Mouse (Mus musculus) left cerebral cortex, adult 18-20 months (tissue): ENCODE data around the gene Ap4e1. TPM values are rescaled to one million over a fixed set of nuclear protein-coding genes. Genes with fewer than 3 reads are reported as not detected.
A peak's percentile ranks its signal among the peaks of the same experiment; 100 is the strongest.

Source experiments
- DNase-seq, 2 experiments: peaks; one replicate each; pipeline ENCODE4 v3.0.0; 2021 to 2022; ENCODE audit warnings: low spot score in 2 of 2, mixed read lengths in 1 of 2
- long read RNA-seq, 2 experiments: library from polyadenylated mRNA; stranded (forward); transcript quantifications; one replicate each; pipeline ENCODE4 v2.0.0; 2021
- total RNA-seq, 2 experiments: library from RNA; stranded (reverse); gene quantifications; 2 replicates each; pipeline ENCODE4 v1.2.3; 2021

Ap4e1 gene
- total RNA-seq: 10 to 100 TPM; 11.3 to 11.4 TPM
- long read RNA-seq, experiment 1, full-length matches to known transcripts: 1 of 5 reads
- long read RNA-seq, experiment 1, partial matches to known transcripts: 0 of 5 reads
- long read RNA-seq, experiment 1, other reads (novel, unspliced or antisense): 4 of 5 reads
- long read RNA-seq, experiment 2, partial matches to known transcripts: 0 of 3 reads
- long read RNA-seq, experiment 2, other reads (novel, unspliced or antisense): 3 of 3 reads

- DNase-seq: peak; percentile 94 to 99
Observed at GRCm38 (mm10) chr2:127008469-127008998, at the start of gene Ap4e1. Gene Ap4e1, plus strand, starts transcription at chr2:127008717.

- no peak for DNase-seq
Observed at GRCm38 (mm10) chr2:126961696-126962095, 46.8 kb upstream of the Ap4e1 start.

DNA sequence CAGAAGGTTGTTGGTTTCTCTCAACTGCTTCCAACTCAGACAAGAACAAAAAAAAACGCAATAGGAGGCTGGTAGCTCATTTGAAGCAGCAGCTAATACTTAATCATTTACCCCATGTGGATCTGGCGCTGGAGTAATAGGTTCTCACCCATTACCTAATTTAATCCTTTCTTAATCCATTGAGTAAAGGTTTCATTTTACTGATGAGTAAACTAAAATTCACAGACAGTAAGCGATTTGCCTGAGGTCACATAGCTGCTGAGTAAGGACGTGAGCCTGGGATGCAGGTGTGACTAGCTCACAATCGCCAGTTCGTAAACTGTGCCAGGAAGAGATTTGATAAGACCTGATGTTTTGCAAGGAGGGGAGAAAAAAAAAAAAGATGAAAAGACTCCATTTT, 31.1 kb upstream of the Ap4e1 start:
- no peak for DNase-seq

- no peak for DNase-seq
Observed at GRCm38 (mm10) chr2:126983221-126983620, 25.3 kb upstream of the Ap4e1 start.

DNA sequence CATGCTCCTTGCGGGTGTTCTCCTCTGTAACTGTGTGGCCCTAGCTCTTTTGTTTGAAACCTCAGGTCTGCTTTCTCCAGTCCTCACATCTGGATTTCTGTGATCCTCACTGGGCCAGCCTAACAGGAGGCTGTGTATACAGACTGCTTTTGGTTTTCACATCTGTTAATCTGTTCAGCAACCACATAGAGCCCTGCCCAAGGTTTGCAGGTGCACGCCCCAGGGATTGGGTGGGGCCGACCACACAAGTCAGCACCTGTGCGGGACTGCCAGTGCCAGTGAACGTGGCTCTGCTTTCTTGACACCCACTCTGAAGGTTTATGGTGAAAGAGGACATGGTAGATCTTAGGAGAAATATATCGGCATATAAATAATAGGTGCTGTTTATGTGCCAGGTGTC, 18.6 kb upstream of the Ap4e1 start:
- DNase-seq: no peak

DNA sequence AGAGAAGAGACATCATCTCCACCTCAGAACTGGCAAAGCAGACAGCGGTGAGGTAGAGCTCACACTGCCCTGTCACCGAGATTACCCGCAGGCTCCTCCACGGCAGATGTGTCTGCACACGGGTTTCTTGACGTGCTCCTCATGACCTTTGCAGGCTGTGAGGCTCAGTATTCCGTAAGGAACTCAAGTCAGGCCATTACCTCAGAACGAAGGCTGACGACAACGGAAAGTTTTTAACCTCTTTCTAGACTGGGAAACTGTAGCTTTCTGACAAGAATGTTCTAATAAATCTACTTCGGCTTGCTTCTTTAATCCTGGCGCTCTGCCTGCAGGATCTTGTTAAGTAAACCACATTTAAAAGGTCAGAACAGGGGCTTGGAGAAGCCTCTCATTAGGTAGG, 15.8 kb upstream of the Ap4e1 start:
- DNase-seq: no peak

DNA sequence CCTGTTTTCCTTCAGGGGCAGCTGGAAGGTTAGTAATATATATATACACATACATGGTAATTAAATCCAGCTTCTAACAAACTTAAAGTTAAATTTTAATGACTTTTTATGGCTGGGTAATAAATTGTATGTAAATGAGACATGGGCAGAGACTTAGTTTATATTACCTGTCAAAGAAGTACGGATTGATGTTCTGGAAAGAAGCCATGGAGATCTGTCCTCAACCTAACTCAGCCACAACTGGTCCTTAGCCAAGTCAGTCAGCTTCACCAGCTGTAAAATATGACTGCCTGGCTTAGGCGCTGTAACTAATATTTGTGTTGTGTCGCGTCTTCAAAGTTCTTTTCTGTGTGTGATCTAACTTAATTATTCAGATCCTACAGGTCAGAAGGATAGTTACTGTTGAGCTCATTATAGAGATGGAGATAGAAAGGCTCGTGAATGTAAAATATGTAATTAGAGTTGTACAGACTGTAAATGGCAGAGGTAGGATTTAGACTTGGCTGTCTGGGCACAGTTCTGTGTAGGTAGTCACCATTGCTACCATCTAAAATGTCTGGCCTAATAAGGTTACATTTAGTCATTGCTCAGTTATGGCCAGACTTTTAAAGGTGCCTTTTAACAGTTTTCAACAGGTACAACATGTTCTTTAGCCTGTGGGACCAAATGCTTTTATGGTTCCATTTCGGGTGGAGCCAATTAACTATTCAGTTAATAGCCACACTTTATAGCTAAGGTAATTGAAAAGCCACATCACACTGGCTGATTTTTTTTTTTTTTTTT, 13.9 kb upstream of the Ap4e1 start:
- DNase-seq: no peak

DNA sequence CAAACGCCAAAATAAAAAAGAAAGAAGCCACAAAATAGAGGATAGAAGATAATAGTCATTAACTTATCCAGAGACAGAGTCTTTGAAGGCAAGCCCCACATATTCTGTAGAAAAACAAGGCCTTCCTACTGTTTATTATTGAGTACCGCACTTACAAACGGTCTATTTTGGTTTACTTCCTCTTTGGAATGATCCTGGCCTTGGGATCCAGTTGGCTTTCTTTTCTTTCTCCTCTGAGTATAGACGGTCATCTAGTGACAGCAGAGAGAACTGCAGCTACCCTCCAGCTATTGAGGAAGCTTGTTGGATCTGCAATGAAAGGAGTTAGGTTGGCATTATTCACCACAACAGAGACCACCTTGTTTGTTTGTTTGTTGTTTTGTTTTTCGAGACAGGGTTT, 11.8 kb upstream of the Ap4e1 start:
- DNase-seq: peak; percentile 50 to 52

GRCm38 (mm10) chr2:126998219-126998618, 10.3 kb upstream of the Ap4e1 start:
- no peak for DNase-seq

GRCm38 (mm10) chr2:127000406-127001324, 7.9 kb upstream of the Ap4e1 start:
- no peak for DNase-seq

DNA sequence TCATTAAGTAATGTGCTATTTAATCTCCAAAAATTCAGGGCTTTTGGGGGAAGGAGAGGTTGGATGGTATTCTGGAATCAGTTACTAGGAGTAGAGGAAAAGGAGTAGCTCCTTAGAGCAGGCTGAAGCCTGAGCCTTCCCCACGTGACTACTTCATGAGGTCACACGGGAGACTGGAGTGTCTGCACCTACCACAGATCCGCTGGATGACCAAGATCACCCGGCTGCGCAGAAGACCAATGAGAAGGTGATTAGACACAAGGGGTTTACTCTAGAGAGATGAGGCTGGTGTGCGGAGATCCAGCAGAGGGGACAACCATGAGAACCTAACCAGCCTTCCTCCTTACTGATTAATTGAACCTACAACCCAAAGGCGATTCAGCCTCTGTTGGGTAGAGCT, 4.5 kb upstream of the Ap4e1 start:
- no peak for DNase-seq

DNA sequence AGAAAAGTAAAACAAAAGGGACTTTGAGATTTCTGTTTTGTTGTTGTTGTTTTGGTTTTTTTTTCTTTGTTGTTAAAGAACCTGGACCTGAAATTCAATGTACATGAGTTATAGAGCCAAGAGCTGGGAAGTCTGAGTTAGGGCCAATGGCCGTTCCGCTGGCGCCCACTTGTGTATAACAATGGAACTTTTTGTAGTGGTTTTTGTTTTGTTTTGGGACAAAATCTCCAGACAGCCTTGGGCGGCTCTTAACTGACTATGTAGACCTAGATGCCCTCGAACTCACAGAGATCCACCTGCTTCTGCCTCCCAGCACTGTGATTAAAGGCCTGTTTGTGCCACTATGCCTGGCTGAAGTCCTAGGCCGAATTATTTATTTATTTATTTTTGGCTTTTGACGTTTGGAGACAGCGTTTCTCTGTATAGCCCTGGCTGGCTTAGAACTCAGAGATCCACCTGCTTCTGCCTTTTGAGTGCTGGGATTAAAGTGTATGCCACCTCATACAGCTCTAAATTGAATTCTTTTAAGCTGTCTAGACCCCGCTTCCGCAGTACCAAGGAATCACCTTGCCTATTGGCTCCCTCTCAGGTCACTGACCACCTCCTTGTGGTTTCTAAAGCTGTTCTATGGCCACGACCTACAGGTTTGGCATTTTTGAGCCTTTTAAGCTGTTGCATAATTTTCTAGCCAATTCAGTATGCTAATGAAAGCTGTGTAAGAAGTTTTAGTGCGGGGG, 1.7 kb upstream of the Ap4e1 start:
- DNase-seq: peak in 1 of 2 experiments; percentile 24

DNA sequence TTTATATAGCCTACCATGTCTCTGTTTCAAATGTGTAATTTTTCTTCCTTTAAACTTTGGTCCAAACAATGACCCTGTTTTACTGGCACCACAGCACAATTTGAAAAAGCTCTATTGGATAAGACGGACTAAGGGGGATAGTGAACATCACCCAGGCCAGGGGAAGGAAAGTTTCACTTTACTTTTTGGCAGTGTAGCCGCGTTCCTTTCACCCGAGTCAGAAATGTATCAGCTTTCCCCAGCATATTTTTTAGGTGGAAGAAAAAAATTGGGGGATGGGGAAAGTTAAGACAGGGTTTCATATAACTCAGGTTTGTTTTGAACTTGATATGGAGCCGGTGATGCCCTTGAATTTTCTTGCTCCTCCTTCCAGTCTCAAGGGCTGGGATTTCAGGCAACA, 1.0 kb upstream of the Ap4e1 start:
- DNase-seq: no peak

DNA sequence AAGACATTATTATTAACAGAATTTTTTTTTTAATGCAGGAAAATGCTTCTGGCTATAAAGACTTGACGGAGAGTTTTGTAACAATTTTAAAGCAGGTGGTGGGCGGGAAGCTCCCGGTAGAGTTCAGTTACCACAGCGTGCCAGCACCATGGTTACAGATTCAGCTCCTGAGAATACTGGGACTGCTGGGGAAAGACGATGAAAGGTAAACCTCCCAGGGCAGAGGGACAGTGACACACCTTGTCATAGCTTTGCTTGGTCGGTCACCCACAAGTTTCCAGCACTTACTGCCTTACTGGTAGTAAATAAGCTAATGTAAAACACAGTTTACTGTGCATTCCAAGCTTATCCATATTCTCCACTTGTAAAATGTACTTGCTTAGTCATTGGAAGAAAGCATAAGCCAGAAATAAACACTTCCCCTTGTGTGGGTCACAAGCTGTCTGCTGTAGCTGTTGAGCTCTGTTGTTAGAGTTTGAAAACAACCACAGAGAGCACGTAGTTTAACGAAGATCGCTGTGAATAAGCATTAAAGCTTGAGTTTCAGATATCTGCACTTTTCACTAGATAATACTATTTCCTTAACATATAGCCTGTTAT, 26.6 kb downstream of the Ap4e1 start:
- DNase-seq: peak; percentile 23 to 58

GRCm38 (mm10) chr2:127037299-127037698, 28.8 kb downstream of the Ap4e1 start:
- no peak for DNase-seq

DNA sequence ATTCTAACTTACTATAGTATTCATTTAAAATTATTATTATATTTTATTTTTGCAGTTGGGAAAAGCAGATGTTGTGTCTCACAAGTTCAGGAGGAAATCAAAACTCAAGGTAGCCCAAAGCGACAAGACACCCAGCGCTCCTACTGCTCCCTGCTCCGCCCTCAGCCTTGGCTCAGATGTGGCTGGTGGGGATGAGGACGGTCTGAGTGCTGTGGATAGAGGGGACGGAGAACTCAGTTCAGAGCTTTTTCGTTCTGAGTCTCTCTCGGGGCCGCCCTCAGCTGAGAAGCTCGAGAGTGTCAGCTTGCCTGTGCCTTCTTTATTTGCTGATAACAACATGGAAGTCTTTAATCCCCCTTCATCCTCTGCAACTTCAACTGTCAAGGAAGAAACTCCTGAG, 53.0 kb downstream of the Ap4e1 start:
- no peak for DNase-seq

DNA sequence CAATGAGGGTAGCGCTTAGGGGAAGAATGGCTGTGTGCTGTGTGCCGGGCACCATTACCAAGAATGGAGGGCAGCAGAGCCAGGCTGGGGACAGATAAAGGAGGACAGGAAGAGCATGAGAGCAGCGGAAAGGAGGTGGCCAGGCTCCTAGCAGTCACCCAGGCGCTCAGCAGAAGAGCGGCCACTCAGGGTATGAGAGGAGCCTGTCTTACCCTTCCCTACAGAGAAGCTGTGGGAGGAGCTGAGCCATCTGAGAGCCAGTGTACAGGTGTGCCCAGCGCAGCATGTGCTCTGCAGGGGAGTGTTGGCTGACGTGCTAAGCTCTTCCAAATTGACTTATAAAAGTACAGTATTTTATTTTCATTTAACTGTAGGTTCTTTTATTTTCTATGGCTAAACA, 60.3 kb downstream of the Ap4e1 start:
- DNase-seq: no peak

GRCm38 (mm10) chr2:127069781-127070434, 61.4 kb downstream of the Ap4e1 start:
- no peak for DNase-seq

- peak; percentile 83 to 87 for DNase-seq
Observed at GRCm38 (mm10) chr2:127070435-127070841, 61.9 kb downstream of the Ap4e1 start, which contains the start of gene Blvra. Gene Blvra, plus strand, starts transcription at chr2:127070665.

GRCm38 (mm10) chr2:127070879-127071278, 62.4 kb downstream of the Ap4e1 start:
- no peak for DNase-seq
